Mouse (Mus musculus) liver, embryonic 16.5 days (tissue): ENCODE results near the gene Cox8a. TPM values are rescaled to one million over a fixed set of nuclear protein-coding genes. Genes with fewer than 3 reads are reported as not detected.

Source experiments
- ATAC-seq: fragments of 200-750 bp; cut with Nextera tagmentation; 2 replicates; pipeline ENCODE4 v1.8.0; 2017; ENCODE audit warnings: low read depth, mild to moderate bottlenecking, moderate number of reproducible peaks, moderate library complexity
- H3K27ac ChIP-seq: fragments of 300-500 bp; sonication (generic); 2 replicates; pipeline ENCODE4 v1.5.1; 2014; ENCODE audit warnings: mild to moderate bottlenecking, low read length
- H3K27me3 ChIP-seq: fragments of 300-500 bp; sonication (generic); 2 replicates; pipeline ENCODE4 v1.6.1; 2014; ENCODE audit warnings: low read depth, low read length, mixed read lengths; ENCODE audit not compliant: control insufficient read depth, insufficient read depth
- H3K36me3 ChIP-seq: fragments of 300-500 bp; sonication (generic); 2 replicates; pipeline ENCODE4 v1.6.1; 2014; ENCODE audit warnings: mild to moderate bottlenecking; ENCODE audit not compliant: control insufficient read depth, insufficient read depth
- H3K4me1 ChIP-seq: fragments of 300-500 bp; sonication (generic); 2 replicates; pipeline ENCODE4 v1.6.1; 2014; ENCODE audit warnings: low read depth, low read length, mixed read lengths; ENCODE audit not compliant: control insufficient read depth
- H3K4me2 ChIP-seq: fragments of 300-500 bp; sonication (generic); 2 replicates; pipeline ENCODE4 v1.6.1; 2014; ENCODE audit warnings: low read depth, low read length, mixed read lengths
- H3K4me3 ChIP-seq: fragments of 300-500 bp; sonication (generic); 2 replicates; pipeline ENCODE4 v1.5.1; 2014; ENCODE audit warnings: low read depth, mild to moderate bottlenecking, low read length
- H3K9ac ChIP-seq: fragments of 300-500 bp; sonication (generic); 2 replicates; pipeline ENCODE4 v1.6.1; 2014; ENCODE audit warnings: low read depth, low read length
- H3K9me3 ChIP-seq: fragments of 300-500 bp; sonication (generic); replicated peaks from 2 replicates; pipeline ENCODE4 v1.6.1; 2016; ENCODE audit warnings: low read length; ENCODE audit not compliant: control insufficient read depth
- WGBS: fragments of 180-500 bp; shearing (Covaris S2); extraction: QIAGEN DNeasy Blood & Tissue Kit; methylation state at CpG from one replicate; pipeline ENCODE4 v1.1.7; 2014; ENCODE audit not compliant: insufficient replicate concordance; 5-methylcytosine and 5-hydroxymethylcytosine counted together
- polyA plus RNA-seq: library from polyadenylated mRNA; unstranded; fragments of >200 nt; fragmentation: Nextera tagmentation; extraction: Ambion mirVana; gene quantifications from 2 replicates; pipeline ENCODE4 v1.2.1, GENCODE M21; 2015

Cox8a gene
- polyA plus RNA-seq, 1 experiment from 2014 or later, result 565 TPM

GRCm38 (mm10) chr19:7212216-7212615 is 5.2 kb downstream of the Cox8a start:
- WGBS, result 77% methylated on average over 1 of the region's 1 CpGs
- Histone ChIP-seq H3K9me3 (no peaks in the 10 kb centered on the region), H3K36me3 (peaks cover 24% of the 10 kb centered on the region), H3K4me3 (no peak overlapping the region), H3K27me3 (no peaks in the 10 kb centered on the region), H3K9ac (no peak overlapping the region), H3K4me2 (no peak overlapping the region), H3K27ac (no peak overlapping the region), H3K4me1 (peaks cover 26% of the 10 kb centered on the region)
- ATAC-seq, result no peak

GRCm38 (mm10) chr19:7209907-7210646 is 7.3 kb downstream of the Cox8a start:
- Histone ChIP-seq H3K9ac (no peak overlapping the region), H3K27ac (no peak overlapping the region), H3K4me2 (no peak overlapping the region), H3K27me3 (no peaks in the 10 kb centered on the region), H3K36me3 (peaks cover 18% of the 10 kb centered on the region), H3K4me1 (peaks cover 24% of the 10 kb centered on the region), H3K9me3 (no peaks in the 10 kb centered on the region), H3K4me3 (no peak overlapping the region)
- 80% methylated on average over 7 of the region's 7 CpGs for WGBS
- ATAC-seq, result no peak

GRCm38 (mm10) chr19:7205753-7206736 is 11.4 kb downstream of the Cox8a start, which contains the start of gene Otub1:
Gene Otub1, minus strand, starts transcription at chr19:7206316.
- WGBS, result under 1% methylated on average over 79 of the region's 79 CpGs
- peak within 1 kb of the TSS; percentile 86 for H3K4me3 ChIP-seq
- ATAC-seq, result peak; percentile 97
- peak within 1 kb of the TSS; percentile 99 for H3K27ac ChIP-seq
- peaks cover 33% of the 10 kb centered on the region for H3K4me1 ChIP-seq
- H3K27me3 ChIP-seq, result no peaks in the 10 kb centered on the region
- H3K9ac ChIP-seq, result peak within 1 kb of the TSS; percentile 83
- peaks cover 18% of the 10 kb centered on the region for H3K36me3 ChIP-seq
- no peaks in the 10 kb centered on the region for H3K9me3 ChIP-seq
- H3K4me2 ChIP-seq, result peak within 1 kb of the TSS; percentile 90

- Histone ChIP-seq H3K36me3 (peaks cover 20% of the 10 kb centered on the region), H3K4me3 (peak overlapping the region; percentile 86), H3K9ac (peak overlapping the region; percentile 83), H3K4me1 (peaks cover 33% of the 10 kb centered on the region), H3K27ac (peak overlapping the region; percentile 99), H3K9me3 (no peaks in the 10 kb centered on the region), H3K4me2 (peak overlapping the region; percentile 90), H3K27me3 (no peaks in the 10 kb centered on the region)
- WGBS, result 26% methylated on average over 7 of the region's 7 CpGs
- no peak for ATAC-seq
Measured at GRCm38 (mm10) chr19:7205326-7205725, 12.1 kb downstream of the Cox8a start.

- H3K27ac ChIP-seq, result peak overlapping the region; percentile 99; the same call in 1 of the 2 replicates
- H3K4me1 ChIP-seq, result peaks cover 33% of the 10 kb centered on the region
- no peak for ATAC-seq
- H3K4me2 ChIP-seq, result peak overlapping the region; percentile 90
- no peaks in the 10 kb centered on the region for H3K27me3 ChIP-seq
- H3K4me3 ChIP-seq, result peak overlapping the region; percentile 86
- no peaks in the 10 kb centered on the region for H3K9me3 ChIP-seq
- WGBS, result 62% methylated on average over 2 of the region's 2 CpGs
- H3K9ac ChIP-seq, result peak overlapping the region; percentile 83
- peaks cover 21% of the 10 kb centered on the region for H3K36me3 ChIP-seq
Measured at GRCm38 (mm10) chr19:7204898-7205297, 12.5 kb downstream of the Cox8a start.

- 36% methylated on average over 1 of the region's 1 CpGs for WGBS
- no peak overlapping the region for H3K9ac ChIP-seq
Measured at GRCm38 (mm10) chr19:7200427-7200826, 17.0 kb downstream of the Cox8a start.

GRCm38 (mm10) chr19:7199089-7199488 is 18.3 kb downstream of the Cox8a start:
- H3K9me3 ChIP-seq, result no peaks in the 10 kb centered on the region
- H3K4me3 ChIP-seq, result no peak overlapping the region
- ATAC-seq, result no peak
- peaks cover 35% of the 10 kb centered on the region for H3K36me3 ChIP-seq
- peaks cover 20% of the 10 kb centered on the region for H3K4me1 ChIP-seq
- H3K27ac ChIP-seq, result no peak overlapping the region
- 86% methylated on average over 13 of the region's 13 CpGs for WGBS
- H3K9ac ChIP-seq, result no peak overlapping the region
- H3K4me2 ChIP-seq, result no peak overlapping the region
- H3K27me3 ChIP-seq, result no peaks in the 10 kb centered on the region

More at GRCm38 (mm10) chr19:7200427-7200826, 17.0 kb downstream of the Cox8a start:
- Histone ChIP-seq H3K4me3 (no peak overlapping the region), H3K9me3 (no peaks in the 10 kb centered on the region), H3K36me3 (peaks cover 35% of the 10 kb centered on the region), H3K27ac (no peak overlapping the region), H3K4me1 (peaks cover 32% of the 10 kb centered on the region), H3K27me3 (no peaks in the 10 kb centered on the region), H3K4me2 (no peak overlapping the region)
- no peak for ATAC-seq

GRCm38 (mm10) chr19:7197445-7197844 is 20.0 kb downstream of the Cox8a start:
- Histone ChIP-seq H3K36me3 (peaks cover 23% of the 10 kb centered on the region), H3K4me2 (no peak overlapping the region), H3K9ac (no peak overlapping the region), H3K27ac (no peak overlapping the region), H3K4me3 (no peak overlapping the region), H3K9me3 (no peaks in the 10 kb centered on the region), H3K4me1 (peaks cover 15% of the 10 kb centered on the region), H3K27me3 (no peaks in the 10 kb centered on the region)
- ATAC-seq, result peak; percentile 11; the same call in 1 of the 2 replicates
- 80% methylated on average over 9 of the region's 9 CpGs for WGBS
